In genomic region chr2:168525391-168526154, GRCm38 (mm10) we compare ENCODE assay signal across 8 mouse cellular contexts.
DNase-seq lines count a peak whose midpoint lies in the region; ATAC-seq lines count a peak whose summit lies in the region.

No protein-coding gene starts in this region.

- ATAC-seq in kidney, embryonic 14.5 days (ENCODE audit: low FRiP score, low TSS enrichment) = peak; percentile 11; the same call in 1 of the 2 replicates
- peak; percentile 24 for ATAC-seq in intestine, embryonic 14.5 days (replicated peaks; ENCODE audit: low FRiP score, low TSS enrichment, low read depth)
- peak; percentile 67 for ATAC-seq in neural tube, embryonic 12.5 days (ENCODE audit: low FRiP score, low read depth)

- peak overlapping the region; percentile 63; the same call in 1 of the 2 replicates for H3K27ac ChIP-seq in kidney, embryonic 14.5 days (ENCODE audit: low read depth, low read length)
- H3K27ac ChIP-seq in intestine, embryonic 14.5 days (ENCODE audit: low read depth) = peak overlapping the region; percentile 52; the same call in 1 of the 2 replicates
- no peak overlapping the region for H3K27ac ChIP-seq in neural tube, embryonic 12.5 days

- H3K4me3 ChIP-seq in kidney, embryonic 14.5 days (ENCODE audit: low read length) = peak overlapping the region; percentile 9; the same call in 1 of the 2 replicates
- H3K4me3 ChIP-seq in intestine, embryonic 14.5 days (ENCODE audit: low read depth, low read length) = peak overlapping the region; percentile 16
- 0 out of 2 replicates have a peak overlapping the region, but pooled peaks have one; percentile 13 for H3K4me3 ChIP-seq in neural tube, embryonic 12.5 days

- no peaks in the 10 kb centered on the region for H3K36me3 ChIP-seq in kidney, embryonic 14.5 days (ENCODE audit: control insufficient read depth, insufficient read depth, low read length)
- H3K36me3 ChIP-seq in intestine, embryonic 14.5 days (ENCODE audit: control insufficient read depth, insufficient read depth, low read length) = no peaks in the 10 kb centered on the region
- no peaks in the 10 kb centered on the region for H3K36me3 ChIP-seq in neural tube, embryonic 12.5 days

- H3K4me2 ChIP-seq in kidney, embryonic 14.5 days (replicated peaks; ENCODE audit: low read depth, low read length) = peak overlapping the region; percentile 30
- H3K4me2 ChIP-seq in intestine, embryonic 14.5 days (ENCODE audit: low read length) = peak overlapping the region; percentile 47
- peak overlapping the region; percentile 53 for H3K4me2 ChIP-seq in neural tube, embryonic 12.5 days (replicated peaks)

- 0 out of 2 replicates have a peak overlapping the region, but pooled peaks have one; percentile 7 for H3K9ac ChIP-seq in kidney, embryonic 14.5 days (ENCODE audit: low read depth, low read length)
- H3K9ac ChIP-seq in intestine, embryonic 14.5 days (ENCODE audit: low read length) = no peak overlapping the region
- H3K9ac ChIP-seq in neural tube, embryonic 12.5 days = peak overlapping the region; percentile 1; the same call in 1 of the 2 replicates

- 12% methylated on average over 17 of the region's 17 CpGs for WGBS in kidney, embryonic 14.5 days
- WGBS in intestine, embryonic 14.5 days = 10% methylated on average over 17 of the region's 17 CpGs
- WGBS in neural tube, embryonic 12.5 days = 9% methylated on average over 17 of the region's 17 CpGs

- peaks cover 12% of the 10 kb centered on the region for H3K4me1 ChIP-seq in kidney, embryonic 14.5 days (ENCODE audit: control insufficient read depth, insufficient read depth, low read length)
- H3K4me1 ChIP-seq in intestine, embryonic 14.5 days (replicated peaks; ENCODE audit: control insufficient read depth, insufficient read depth, low read length) = peaks cover 14% of the 10 kb centered on the region
- H3K4me1 ChIP-seq in neural tube, embryonic 12.5 days = peaks cover 22% of the 10 kb centered on the region

- intact Hi-C loops in gastrocnemius, postnatal 14 days (cut with DNase I; ENCODE audit: low total_unique reads) = no loop called here

- no peaks in the 10 kb centered on the region for H3K9me3 ChIP-seq in kidney, embryonic 14.5 days (ENCODE audit: control insufficient read depth, low read length)
- no peaks in the 10 kb centered on the region for H3K9me3 ChIP-seq in intestine, embryonic 14.5 days (ENCODE audit: control insufficient read depth, low read length)
- no peaks in the 10 kb centered on the region for H3K9me3 ChIP-seq in neural tube, embryonic 12.5 days

- no peak for DNase-seq in kidney, postnatal 14 days
- DNase-seq in embryo, embryonic 11 days = peak; percentile 30
- DNase-seq in intestine, embryonic 14.5 days (ENCODE audit: low spot score) = peak; percentile 70
- no peak for DNase-seq in adipocyte (ENCODE audit: low spot score)
- DNase-seq in right cerebral cortex, adult 2 months (ENCODE audit: low spot score in 2 of 2) = no peak
- no peak for DNase-seq in gastrocnemius, postnatal 14 days

- H3K27me3 ChIP-seq in kidney, embryonic 14.5 days (ENCODE audit: control insufficient read depth, insufficient read depth, low read length) = no peaks in the 10 kb centered on the region
- no peaks in the 10 kb centered on the region for H3K27me3 ChIP-seq in intestine, embryonic 14.5 days (replicated peaks; ENCODE audit: control insufficient read depth, insufficient read depth, low read length)
- peaks cover 7% of the 10 kb centered on the region; the same call in 1 of the 2 replicates for H3K27me3 ChIP-seq in neural tube, embryonic 12.5 days (replicated peaks)

Comparison
In these comparisons a context has a peak if more than half of its experiments do, and no peak if none do; other contexts are left out.
1. ATAC-seq: peak in every context shown above with its lines; median percentile 67 in neural tube, embryonic 12.5 days; 24 in intestine, embryonic 14.5 days; 11 in kidney, embryonic 14.5 days.
2. DNase-seq: peak in embryo, embryonic 11 days (single experiment) and intestine, embryonic 14.5 days (single experiment); none in kidney, postnatal 14 days (single experiment), adipocyte (single experiment), right cerebral cortex, adult 2 months (0 of 2) and gastrocnemius, postnatal 14 days (single experiment).
3. Peak in every context shown above with its lines, with median percentiles within 50 percentile points of each other: H3K4me2 ChIP-seq and H3K4me3 ChIP-seq.